Comparison of ENCODE assay signal across 20 mouse cellular contexts in the genomic region with DNA sequence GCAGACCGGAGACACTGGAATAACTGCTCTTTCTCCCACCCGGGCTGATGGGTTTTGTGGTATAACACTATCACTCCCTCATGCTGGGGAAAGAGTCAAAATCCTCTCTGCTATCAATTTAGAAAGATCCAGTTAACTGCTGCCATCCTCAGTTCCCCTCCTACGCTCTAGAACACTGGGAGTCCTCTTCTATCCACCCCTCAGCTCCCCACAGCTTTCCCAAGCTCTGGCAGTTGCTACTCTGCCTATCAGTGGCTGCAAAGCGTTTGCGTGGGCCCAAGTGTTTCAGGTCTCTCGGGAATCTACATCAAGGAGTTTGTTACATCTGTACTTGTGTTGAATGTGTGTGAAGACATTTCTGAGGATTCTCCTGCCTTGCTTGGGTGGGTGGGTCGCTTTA. TPM values are rescaled to one million over a fixed set of nuclear protein-coding genes. Genes with fewer than 3 reads are reported as not detected.
A peak's percentile ranks its signal among the peaks of the same experiment; 100 is the strongest.
DNase-seq lines count a peak whose midpoint lies in the region; ATAC-seq lines count a peak whose summit lies in the region.
"Had no signal": no experiment of that assay in that cellular context is flagged by ENCODE, and none has a peak within 500 bp of the region (broad histone marks: within the 10 kb centered on the region; RNA-seq: fewer than 3 reads in every experiment).

No protein-coding gene starts in this region.

- peaks cover 65% of the 10 kb centered on the region for H3K4me1 ChIP-seq in heart, embryonic 15.5 days (replicated peaks)
- H3K4me1 ChIP-seq in kidney, embryonic 15.5 days = peaks cover 35% of the 10 kb centered on the region
- peaks cover 12% of the 10 kb centered on the region; the same call in 1 of the 2 replicates for H3K4me1 ChIP-seq in forebrain, embryonic 10.5 days

- H3K9me3 ChIP-seq in heart, embryonic 15.5 days (replicated peaks) = no peaks in the 10 kb centered on the region
- H3K9me3 ChIP-seq in kidney, embryonic 15.5 days (replicated peaks) = no peaks in the 10 kb centered on the region
- peaks cover 3% of the 10 kb centered on the region; the same call in 1 of the 2 replicates for H3K9me3 ChIP-seq in forebrain, embryonic 10.5 days
- H3K9me3 ChIP-seq: embryonic facial prominence, embryonic 12.5 days had no signal

- intact Hi-C loops in heart, postnatal 14 days (cut with DNase I) = no loop called here
- intact Hi-C loops in left cerebral cortex, postnatal 25 days (cut with DNase I) = loop anchor here (5.0 kb wide), 1 partner anchor 40 kb away; no protein-coding TSS in a partner anchor

- no peak overlapping the region for H3K9ac ChIP-seq in heart, embryonic 15.5 days
- no peak overlapping the region for H3K9ac ChIP-seq in kidney, embryonic 15.5 days
- H3K9ac ChIP-seq: embryonic facial prominence, embryonic 12.5 days; limb, embryonic 12.5 days; liver, postnatal 0 days had no signal

- 48% methylated on average over 7 of the region's 7 CpGs for WGBS in heart, embryonic 15.5 days
- WGBS in kidney, embryonic 15.5 days = 79% methylated on average over 7 of the region's 7 CpGs
- WGBS in forebrain, embryonic 10.5 days = 89% methylated on average over 7 of the region's 7 CpGs

- no peak overlapping the region for H3K4me2 ChIP-seq in heart, embryonic 15.5 days
- no peak overlapping the region for H3K4me2 ChIP-seq in kidney, embryonic 15.5 days
- H3K4me2 ChIP-seq: embryonic facial prominence, embryonic 12.5 days; limb, embryonic 12.5 days had no signal

- ATAC-seq in heart, embryonic 15.5 days (replicated peaks; ENCODE audit: insufficient number of reproducible peaks, insufficient read depth, low FRiP score, low read depth) = no peak
- no peak for ATAC-seq in kidney, embryonic 15.5 days (replicated peaks; ENCODE audit: low FRiP score)
- ATAC-seq: inflammation-experienced regulatory T-cells, adult 6 months; liver, postnatal 0 days had no signal

- no peaks in the 10 kb centered on the region for H3K27me3 ChIP-seq in heart, embryonic 15.5 days
- no peaks in the 10 kb centered on the region for H3K27me3 ChIP-seq in kidney, embryonic 15.5 days
- H3K27me3 ChIP-seq in forebrain, embryonic 10.5 days (ENCODE audit: poor library complexity, severe bottlenecking) = no peaks in the 10 kb centered on the region
- H3K27me3 ChIP-seq: embryonic facial prominence, embryonic 12.5 days; limb, embryonic 12.5 days had no signal

- 0 out of 2 replicates have a peak overlapping the region, but pooled peaks have one; percentile 12 for H3K27ac ChIP-seq in heart, embryonic 15.5 days
- H3K27ac ChIP-seq in kidney, embryonic 15.5 days = no peak overlapping the region
- H3K27ac ChIP-seq in forebrain, embryonic 10.5 days = no peak overlapping the region
- H3K27ac ChIP-seq: embryonic facial prominence, embryonic 12.5 days; stomach, postnatal 0 days had no signal

- no peaks in the 10 kb centered on the region for H3K36me3 ChIP-seq in heart, embryonic 15.5 days
- no peaks in the 10 kb centered on the region for H3K36me3 ChIP-seq in kidney, embryonic 15.5 days
- H3K36me3 ChIP-seq in forebrain, embryonic 10.5 days (replicated peaks) = peaks cover 19% of the 10 kb centered on the region
- H3K36me3 ChIP-seq: embryonic facial prominence, embryonic 12.5 days; limb, embryonic 12.5 days had no signal

- DNase-seq in heart, postnatal 14 days = no peak
- DNase-seq in testis, postnatal 14 days (ENCODE audit: low spot score) = peak; percentile 62
- no peak for DNase-seq in testis, postnatal 10 days (ENCODE audit: low spot score)
- peak; percentile 69 to 95 for DNase-seq in left cerebral cortex, postnatal 25 days (ENCODE audit: low spot score in 2 of 2)
- DNase-seq in forebrain, embryonic 10.5 days (ENCODE audit: extremely low spot score, low spot score) = no peak
- DNase-seq in retina, embryonic 14.5 days (ENCODE audit: low spot score) = no peak
- DNase-seq: adrenal gland, postnatal 36 days; cerebellum, postnatal 36 days; gastrocnemius, postnatal 10 days; heart, postnatal 36 days; kidney, postnatal 10 days; liver, postnatal 0 days; lung, postnatal 36 days; midbrain, embryonic 14.5 days had no signal

- no peak overlapping the region for H3K4me3 ChIP-seq in heart, embryonic 15.5 days
- no peak overlapping the region for H3K4me3 ChIP-seq in kidney, embryonic 15.5 days (replicated peaks)
- H3K4me3 ChIP-seq in forebrain, embryonic 10.5 days = no peak overlapping the region
- H3K4me3 ChIP-seq: embryonic facial prominence, embryonic 12.5 days; limb, embryonic 12.5 days had no signal

RNA-seq across cellular contexts. Expression of a gene that starts 57.2 kb away (rescaled TPM):
- 34.5 and 39.6 TPM in 2 replicates for polyA plus RNA-seq in heart, embryonic 15.5 days (2015; fragmentation: Nextera tagmentation; extraction: Ambion mirVana)
- 10 to 100 TPM; 68.0 to 69.3 TPM for total RNA-seq in heart, postnatal 14 days (2021)
- 10 to 100 TPM; 58.9 to 65.1 TPM for total RNA-seq in left cerebral cortex, postnatal 25 days (2021)
- polyA plus RNA-seq in kidney, embryonic 15.5 days (2015; fragmentation: Nextera tagmentation; extraction: Ambion mirVana) = 37.9 and 39.3 TPM in 2 replicates
- 38.4 and 43.4 TPM in 2 replicates for polyA plus RNA-seq in forebrain, embryonic 10.5 days (2016; fragmentation: Nextera tagmentation; extraction: Ambion mirVana)

Comparison
In these comparisons a context has a peak if more than half of its experiments do, and no peak if none do; other contexts are left out.
1. DNase-seq: peak in testis, postnatal 14 days (single experiment) and left cerebral cortex, postnatal 25 days (2 of 2); none in heart, postnatal 14 days (0 of 2), testis, postnatal 10 days (single experiment), forebrain, embryonic 10.5 days (single experiment) and retina, embryonic 14.5 days (single experiment).